Mouse (Mus musculus) liver, embryonic 13.5 days (tissue): ENCODE measurements around the gene Pwwp2b. TPM values are rescaled to one million over a fixed set of nuclear protein-coding genes. Genes with fewer than 3 reads are reported as not detected.

Experiments
- ATAC-seq: fragments of 200-750 bp; cut with Nextera tagmentation; 2 replicates; pipeline ENCODE4 v1.8.0; 2017; ENCODE audit warnings: low read depth, mild to moderate bottlenecking, moderate number of reproducible peaks, moderate library complexity
- DNase-seq: peaks from one replicate; pipeline ENCODE4 v3.0.0; 2022
- H3K27ac ChIP-seq: fragments of 300-500 bp; sonication (generic); 2 replicates; pipeline ENCODE4 v1.5.1; 2015; ENCODE audit warnings: moderate library complexity, mild to moderate bottlenecking, inconsistent platforms
- H3K27me3 ChIP-seq: fragments of 300-500 bp; sonication (generic); 2 replicates; pipeline ENCODE4 v1.6.1; 2015; ENCODE audit warnings: mild to moderate bottlenecking, inconsistent platforms
- H3K36me3 ChIP-seq: fragments of 300-500 bp; sonication (generic); 2 replicates; pipeline ENCODE4 v1.6.1; 2015; ENCODE audit warnings: mild to moderate bottlenecking, inconsistent platforms
- H3K4me1 ChIP-seq: fragments of 300-500 bp; sonication (generic); replicated peaks from 2 replicates; pipeline ENCODE4 v1.6.1; 2015; ENCODE audit warnings: inconsistent platforms
- H3K4me2 ChIP-seq: fragments of 300-500 bp; sonication (generic); 2 replicates; pipeline ENCODE4 v1.6.1; 2015; ENCODE audit warnings: inconsistent platforms, mild to moderate bottlenecking, moderate library complexity
- H3K4me3 ChIP-seq: fragments of 300-500 bp; sonication (generic); replicated peaks from 2 replicates; pipeline ENCODE4 v1.5.1; 2015; ENCODE audit warnings: mild to moderate bottlenecking, inconsistent platforms
- H3K9ac ChIP-seq: fragments of 300-500 bp; sonication (generic); 2 replicates; pipeline ENCODE4 v1.6.1; 2015; ENCODE audit warnings: mild to moderate bottlenecking, inconsistent platforms
- H3K9me3 ChIP-seq: fragments of 300-500 bp; sonication (generic); replicated peaks from 2 replicates; pipeline ENCODE4 v1.6.1; 2016; ENCODE audit warnings: inconsistent platforms
- WGBS: fragments of 180-500 bp; shearing (Covaris S2); methylation state at CpG from one replicate; pipeline ENCODE4 v1.1.7; 2015; ENCODE audit not compliant: insufficient replicate concordance; 5-methylcytosine and 5-hydroxymethylcytosine counted together
- polyA plus RNA-seq: library from polyadenylated mRNA; unstranded; fragments of >200 nt; fragmentation: Nextera tagmentation; extraction: Ambion mirVana; gene quantifications from 2 replicates; pipeline ENCODE4 v1.2.1, GENCODE M21; 2015

Pwwp2b gene
- polyA plus RNA-seq, 1 experiment from 2014 or later: 1.7 TPM

- no peak for DNase-seq
- Histone ChIP-seq H3K4me1 (peaks cover 19% of the 10 kb centered on the region), H3K4me2 (no peak overlapping the region), H3K27me3 (no peaks in the 10 kb centered on the region), H3K36me3 (no peaks in the 10 kb centered on the region), H3K27ac (no peak overlapping the region), H3K9me3 (no peaks in the 10 kb centered on the region), H3K4me3 (no peak overlapping the region), H3K9ac (no peak overlapping the region)
- no peak for ATAC-seq
- 60% methylated on average over 3 of the region's 3 CpGs for WGBS
Observed at GRCm38 (mm10) chr7:139282037-139282436, 33.8 kb downstream of the Pwwp2b start.

- Histone ChIP-seq H3K4me3 (no peak overlapping the region), H3K27ac (no peak overlapping the region), H3K4me1 (peaks cover 13% of the 10 kb centered on the region), H3K36me3 (no peaks in the 10 kb centered on the region), H3K4me2 (no peak overlapping the region), H3K9ac (no peak overlapping the region), H3K27me3 (no peaks in the 10 kb centered on the region), H3K9me3 (no peaks in the 10 kb centered on the region)
- ATAC-seq: no peak
- no peak for DNase-seq
- 62% methylated on average over 16 of the region's 16 CpGs for WGBS
Observed at GRCm38 (mm10) chr7:139285295-139285943, 37.1 kb downstream of the Pwwp2b start.

DNA sequence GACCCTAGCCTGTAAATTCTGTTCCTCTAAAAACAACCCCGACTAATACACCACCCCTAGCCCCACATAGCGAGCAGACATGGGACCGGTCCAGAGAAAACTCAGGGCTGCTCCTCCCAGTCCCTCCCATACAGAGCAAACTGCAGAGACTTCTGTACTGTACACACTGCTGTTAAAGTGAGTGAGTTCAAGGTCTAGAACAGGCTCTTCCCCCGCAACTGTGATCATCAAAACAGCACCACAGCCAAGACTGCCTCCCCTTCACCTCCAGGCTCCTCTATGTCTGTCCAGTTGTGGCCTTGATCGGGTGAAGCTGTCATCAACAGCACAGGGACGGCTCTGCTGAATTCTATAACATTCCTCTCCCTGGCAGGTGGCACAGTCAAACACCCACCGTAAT, 40.3 kb downstream of the Pwwp2b start:
- no peak overlapping the region for H3K4me2 ChIP-seq
- no peaks in the 10 kb centered on the region for H3K9me3 ChIP-seq
- H3K36me3 ChIP-seq: no peaks in the 10 kb centered on the region
- 62% methylated on average over 7 of the region's 7 CpGs for WGBS
- H3K9ac ChIP-seq: no peak overlapping the region
- H3K4me3 ChIP-seq: no peak overlapping the region
- H3K4me1 ChIP-seq: no peaks in the 10 kb centered on the region
- no peaks in the 10 kb centered on the region for H3K27me3 ChIP-seq
- ATAC-seq: no peak
- H3K27ac ChIP-seq: no peak overlapping the region
- DNase-seq: no peak

GRCm38 (mm10) chr7:139293350-139293749, 45.1 kb downstream of the Pwwp2b start:
- Histone ChIP-seq H3K4me3 (no peak overlapping the region), H3K36me3 (no peaks in the 10 kb centered on the region), H3K9ac (no peak overlapping the region), H3K9me3 (no peaks in the 10 kb centered on the region), H3K4me1 (peaks cover 8% of the 10 kb centered on the region), H3K27ac (no peak overlapping the region), H3K27me3 (no peaks in the 10 kb centered on the region), H3K4me2 (no peak overlapping the region)
- ATAC-seq (no peak), DNase-seq (no peak)
- 55% methylated on average over 4 of the region's 4 CpGs for WGBS

DNA sequence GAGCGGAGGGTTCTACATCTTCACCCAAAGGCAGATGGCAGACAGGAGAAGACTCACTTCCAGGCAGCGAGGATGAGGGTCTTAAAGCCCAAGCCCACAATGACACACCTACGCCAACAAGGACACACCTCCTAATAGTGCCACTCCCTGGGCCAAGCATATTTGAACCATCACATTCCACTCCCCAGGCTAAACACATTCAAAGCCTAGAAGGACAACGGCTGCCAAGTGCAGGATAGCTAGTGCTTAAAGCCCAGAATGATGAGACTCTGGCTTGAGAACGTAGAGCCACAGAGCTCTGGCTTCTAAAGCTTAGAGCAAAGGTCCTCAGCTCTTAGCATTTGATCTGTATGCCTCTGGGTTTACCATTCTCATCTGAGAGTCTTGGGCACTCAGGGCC, 45.8 kb downstream of the Pwwp2b start:
- Histone ChIP-seq H3K27me3 (no peaks in the 10 kb centered on the region), H3K27ac (no peak overlapping the region), H3K9ac (no peak overlapping the region), H3K4me1 (peaks cover 8% of the 10 kb centered on the region), H3K36me3 (no peaks in the 10 kb centered on the region), H3K4me2 (no peak overlapping the region), H3K9me3 (no peaks in the 10 kb centered on the region), H3K4me3 (no peak overlapping the region)
- no peak for DNase-seq
- WGBS: 72% methylated on average over 5 of the region's 5 CpGs
- no peak for ATAC-seq

- no peaks in the 10 kb centered on the region for H3K27me3 ChIP-seq
- no peak overlapping the region for H3K27ac ChIP-seq
- no peak overlapping the region for H3K9ac ChIP-seq
- no peak overlapping the region for H3K4me3 ChIP-seq
- H3K4me2 ChIP-seq: no peak overlapping the region
- 45% methylated on average over 1 of the region's 1 CpGs for WGBS
- H3K36me3 ChIP-seq: no peaks in the 10 kb centered on the region
- H3K9me3 ChIP-seq: no peaks in the 10 kb centered on the region
- ATAC-seq (peak; percentile 33; the same call in 1 of the 2 replicates), DNase-seq (no peak)
- peaks cover 8% of the 10 kb centered on the region for H3K4me1 ChIP-seq
Observed at GRCm38 (mm10) chr7:139295653-139296052, 47.4 kb downstream of the Pwwp2b start.

DNA sequence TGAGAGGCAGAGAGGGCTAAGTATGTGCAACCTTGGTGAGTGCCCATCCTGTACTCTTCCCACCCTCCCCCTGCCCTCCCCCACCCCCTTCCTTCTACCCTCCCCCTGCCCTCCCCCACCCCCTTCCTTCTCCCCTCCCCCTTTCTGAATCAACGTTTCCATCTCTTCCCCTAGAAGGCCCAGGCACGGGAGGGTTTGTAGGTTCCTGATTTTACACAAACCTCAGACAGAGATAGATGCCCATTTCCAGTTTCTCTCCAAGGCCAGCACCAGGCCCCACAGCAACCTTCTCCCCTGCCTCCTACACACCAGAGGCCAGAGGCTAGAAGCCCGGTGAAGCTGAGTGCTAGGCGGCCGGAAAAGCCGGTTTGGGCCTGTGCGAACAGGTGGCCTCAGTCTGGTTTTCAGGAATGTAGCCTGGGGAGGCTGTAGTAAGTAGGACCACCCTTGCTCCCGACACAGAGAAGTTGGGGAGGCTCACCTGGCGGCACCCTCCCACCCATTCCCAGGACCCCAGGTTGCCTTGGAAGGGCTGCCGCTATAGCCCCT, 48.3 kb downstream of the Pwwp2b start:
- Histone ChIP-seq H3K4me1 (peaks cover 8% of the 10 kb centered on the region), H3K27ac (no peak overlapping the region), H3K9me3 (no peaks in the 10 kb centered on the region), H3K9ac (no peak overlapping the region), H3K4me3 (no peak overlapping the region), H3K4me2 (no peak overlapping the region), H3K36me3 (no peaks in the 10 kb centered on the region), H3K27me3 (no peaks in the 10 kb centered on the region)
- no peak for ATAC-seq
- WGBS: 49% methylated on average over 10 of the region's 10 CpGs
- no peak for DNase-seq

- no peaks in the 10 kb centered on the region for H3K27me3 ChIP-seq
- no peak for DNase-seq
- H3K36me3 ChIP-seq: no peaks in the 10 kb centered on the region
- 43% methylated on average over 4 of the region's 4 CpGs for WGBS
- peaks cover 8% of the 10 kb centered on the region for H3K4me1 ChIP-seq
- no peak for ATAC-seq
- H3K4me3 ChIP-seq: no peak overlapping the region
- no peaks in the 10 kb centered on the region for H3K9me3 ChIP-seq
- no peak overlapping the region for H3K27ac ChIP-seq
- H3K4me2 ChIP-seq: no peak overlapping the region
- H3K9ac ChIP-seq: no peak overlapping the region
Observed at GRCm38 (mm10) chr7:139298446-139298845, 50.2 kb downstream of the Pwwp2b start.

GRCm38 (mm10) chr7:139299424-139299823, 51.1 kb downstream of the Pwwp2b start:
- Histone ChIP-seq H3K4me2 (no peak overlapping the region), H3K9ac (no peak overlapping the region), H3K36me3 (no peaks in the 10 kb centered on the region), H3K9me3 (no peaks in the 10 kb centered on the region), H3K4me1 (peaks cover 8% of the 10 kb centered on the region), H3K27me3 (no peaks in the 10 kb centered on the region), H3K4me3 (no peak overlapping the region), H3K27ac (no peak overlapping the region)
- no peak for ATAC-seq
- peak; percentile 39 for DNase-seq
- WGBS: 32% methylated on average over 8 of the region's 8 CpGs

GRCm38 (mm10) chr7:139300423-139300822, 52.1 kb downstream of the Pwwp2b start:
- Histone ChIP-seq H3K4me3 (no peak overlapping the region), H3K9me3 (no peaks in the 10 kb centered on the region), H3K4me2 (no peak overlapping the region), H3K4me1 (peaks cover 5% of the 10 kb centered on the region), H3K9ac (no peak overlapping the region), H3K36me3 (no peaks in the 10 kb centered on the region), H3K27ac (no peak overlapping the region), H3K27me3 (no peaks in the 10 kb centered on the region)
- no peak for DNase-seq
- ATAC-seq: no peak
- 53% methylated on average over 7 of the region's 7 CpGs for WGBS

DNA sequence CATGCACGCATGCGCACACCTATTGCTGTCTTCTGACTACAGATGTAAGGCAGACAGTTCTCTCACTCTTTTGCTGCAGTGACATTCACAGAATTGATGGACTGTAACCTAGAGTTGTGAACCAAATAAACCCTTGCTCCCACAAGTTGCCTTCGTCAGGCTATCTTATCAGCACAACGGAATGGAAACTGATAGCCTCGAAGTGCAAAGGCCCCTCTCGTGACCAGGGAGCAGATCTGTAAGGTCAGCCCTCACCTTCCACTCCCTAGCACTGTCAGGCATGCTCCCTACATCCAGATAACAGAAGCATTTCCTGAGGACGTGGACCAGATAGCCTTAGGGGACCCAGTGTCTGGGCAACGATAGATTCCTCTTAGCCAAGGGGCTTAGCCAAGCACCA, 53.2 kb downstream of the Pwwp2b start:
- Histone ChIP-seq H3K36me3 (no peaks in the 10 kb centered on the region), H3K9me3 (no peaks in the 10 kb centered on the region), H3K4me3 (no peak overlapping the region), H3K27me3 (no peaks in the 10 kb centered on the region), H3K27ac (no peak overlapping the region), H3K4me2 (no peak overlapping the region), H3K4me1 (no peaks in the 10 kb centered on the region), H3K9ac (no peak overlapping the region)
- no peak for DNase-seq
- WGBS: 28% methylated on average over 8 of the region's 8 CpGs
- no peak for ATAC-seq

- 57% methylated on average over 5 of the region's 5 CpGs for WGBS
- H3K27ac ChIP-seq: no peak overlapping the region
Observed at GRCm38 (mm10) chr7:139302314-139302713, 54.0 kb downstream of the Pwwp2b start.

More at GRCm38 (mm10) chr7:139302314-139302713, 54.0 kb downstream of the Pwwp2b start:
- H3K27me3 ChIP-seq: no peaks in the 10 kb centered on the region
- H3K9ac ChIP-seq: no peak overlapping the region
- no peaks in the 10 kb centered on the region for H3K36me3 ChIP-seq
- no peaks in the 10 kb centered on the region for H3K9me3 ChIP-seq
- H3K4me3 ChIP-seq: no peak overlapping the region
- H3K4me1 ChIP-seq: no peaks in the 10 kb centered on the region
- no peak overlapping the region for H3K4me2 ChIP-seq
- DNase-seq: no peak
- no peak for ATAC-seq
